Comparison of ENCODE assay signal across 8 mouse cellular contexts in the genomic region with DNA sequence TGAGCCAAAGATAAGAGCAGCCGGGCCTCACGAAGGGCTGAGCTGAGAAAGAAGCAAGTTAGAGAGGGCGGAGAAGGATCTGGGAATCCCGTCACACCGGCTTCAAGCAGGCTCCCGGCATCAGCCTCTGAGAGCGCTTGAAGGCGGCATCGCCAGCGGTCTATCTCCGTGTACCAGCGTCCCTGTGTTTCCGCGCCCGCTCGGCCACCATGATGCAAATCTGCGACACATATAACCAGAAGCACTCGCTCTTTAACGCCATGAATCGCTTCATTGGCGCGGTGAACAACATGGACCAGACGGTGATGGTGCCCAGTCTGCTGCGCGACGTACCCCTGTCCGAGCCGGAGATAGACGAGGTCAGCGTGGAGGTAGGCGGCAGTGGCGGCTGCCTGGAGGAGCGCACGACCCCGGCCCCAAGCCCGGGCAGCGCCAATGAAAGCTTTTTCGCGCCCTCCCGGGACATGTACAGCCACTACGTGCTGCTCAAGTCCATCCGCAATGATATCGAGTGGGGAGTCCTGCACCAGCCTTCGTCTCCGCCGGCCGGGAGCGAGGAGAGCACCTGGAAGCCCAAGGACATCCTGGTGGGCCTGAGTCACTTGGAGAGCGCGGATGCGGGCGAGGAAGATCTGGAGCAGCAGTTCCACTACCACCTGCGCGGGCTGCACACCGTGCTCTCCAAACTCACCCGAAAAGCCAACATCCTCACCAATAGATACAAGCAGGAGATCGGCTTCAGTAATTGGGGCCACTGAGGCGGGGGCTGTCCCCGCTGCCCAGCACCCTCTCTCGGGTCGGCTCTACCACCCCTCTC. TPM values are rescaled to one million over a fixed set of nuclear protein-coding genes. Genes with fewer than 3 reads are reported as not detected.
A peak's percentile ranks its signal among the peaks of the same experiment; 100 is the strongest.
DNase-seq lines count a peak whose midpoint lies in the region; ATAC-seq and TF ChIP-seq lines count a peak whose summit lies in the region.

No protein-coding gene starts in this region.

- WGBS in small intestine, adult 2 months: 14% methylated on average over 61 of the region's 61 CpGs

- H3K79me2 ChIP-seq in CH12.LX (replicated peaks; ENCODE audit: control insufficient read depth, extremely low read depth, insufficient read depth, poor library complexity, severe bottlenecking): peaks cover 8% of the 10 kb centered on the region; the same call in 1 of the 2 replicates

- 0 out of 2 replicates have a peak, but pooled peaks have one; percentile 6 for ATAC-seq in erythroblast, adult 5-6 weeks (replicated peaks; ENCODE audit: low FRiP score, poor library complexity, severe bottlenecking)
- ATAC-seq in inflammation-experienced regulatory T-cells, adult 6 months: no peak

- no peak for TF ChIP-seq CTCF in CH12.LX (conservative IDR thresholded peaks at IDR 0.05 in 1 of 2, IDR thresholded peaks at IDR 0.05 in 1 of 2; ENCODE audit: low read depth in 2 of 2, low read length in 2 of 2)
- no peak for TF ChIP-seq CTCF in small intestine, adult 2 months (IDR thresholded peaks at IDR 0.05; ENCODE audit: extremely low read depth, insufficient read length, insufficient replicate concordance, low read depth, low read length)

- intact Hi-C loops in heart, postnatal 25 days (cut with DNase I): loop anchor here (5.0 to 10.0 kb wide), 2 partner anchors 187 to 699 kb away; no protein-coding TSS in a partner anchor

- DNase-seq in CH12.LX (ENCODE audit: extremely low read depth): no peak
- peak; percentile 33 for DNase-seq in adrenal gland, postnatal 10 days
- peak; percentile 2 for DNase-seq in heart, postnatal 25 days (ENCODE audit: low spot score)
- peak; percentile 8 for DNase-seq in layer of hippocampus, adult 9-11 months
- peak; percentile 28 to 34 for DNase-seq in lung, postnatal 4 days

- H3K9me3 ChIP-seq in CH12.LX (replicated peaks; ENCODE audit: low read length): no peaks in the 10 kb centered on the region

- dilution Hi-C loops in CH12.LX (cut with MboI; ENCODE audit: extremely low pct_ligation_motif_present, extremely low pct_unique_long_range_greater_than_20kb, low sequenced_read_pairs): no loop called here

- H3K4me1 ChIP-seq in CH12.LX (ENCODE audit: control insufficient read depth in 1 of 2, insufficient read depth in 2 of 2): peaks cover 0 to 11% of the 10 kb centered on the region in 2 experiments; a peak in 1 of 4 replicates
- peaks cover 4% of the 10 kb centered on the region; the same call in 1 of the 2 replicates for H3K4me1 ChIP-seq in small intestine, adult 2 months (ENCODE audit: control insufficient read depth, insufficient read depth, insufficient read length, low read length)

- TF ChIP-seq RAD21 in CH12.LX (IDR thresholded peaks at IDR 0.05; ENCODE audit: low read depth, low read length): no peak

- H3K27me3 ChIP-seq in CH12.LX (replicated peaks): no peaks in the 10 kb centered on the region
- no peaks in the 10 kb centered on the region for H3K27me3 ChIP-seq in small intestine, adult 2 months (ENCODE audit: control insufficient read depth, insufficient read depth, low read length)

- TF ChIP-seq POLR2A in CH12.LX (IDR thresholded peaks at IDR 0.05; ENCODE audit: low read depth, low read length): no peak; the same call in 1 of the 2 replicates
- TF ChIP-seq POLR2A in small intestine, adult 2 months (IDR thresholded peaks at IDR 0.05; ENCODE audit: low read depth, low read length): no peak

- in situ Hi-C loops in CH12.LX (cut with MboI; ENCODE audit: low pct_ligation_motif_present, low pct_unique_long_range_greater_than_20kb, low sequenced_read_pairs): no loop called here

- peak overlapping the region; percentile 96 for H3K27ac ChIP-seq in CH12.LX (ENCODE audit: insufficient read depth, low read depth)
- H3K27ac ChIP-seq in small intestine, adult 2 months (ENCODE audit: insufficient read depth, low read depth, low read length): peak overlapping the region; percentile 91

- peak overlapping the region; percentile 54 to 98 (median 67) for H3K4me3 ChIP-seq in CH12.LX (replicated peaks in 1 of 3; ENCODE audit: low read depth in 2 of 3, low read length in 2 of 3, poor library complexity in 1 of 3)
- peak overlapping the region; percentile 96 for H3K4me3 ChIP-seq in small intestine, adult 2 months (ENCODE audit: low read depth, low read length)

- no peaks in the 10 kb centered on the region for H3K36me3 ChIP-seq in CH12.LX (replicated peaks in 1 of 2; ENCODE audit: control insufficient read depth in 1 of 2, insufficient read depth in 1 of 2, low read length in 1 of 2)
- H3K36me3 ChIP-seq in small intestine, adult 2 months (ENCODE audit: control insufficient read depth, insufficient read depth, low read length): no peaks in the 10 kb centered on the region

- peak overlapping the region; percentile 11 for H3K4me2 ChIP-seq in CH12.LX (ENCODE audit: insufficient read depth, low read depth, poor library complexity, severe bottlenecking)

- peak overlapping the region; percentile 92 for H3K9ac ChIP-seq in CH12.LX (ENCODE audit: insufficient read depth, low read depth)

- no peak for TF ChIP-seq EP300 in CH12.LX (IDR thresholded peaks at IDR 0.05; ENCODE audit: low read length)

TF ChIP-seq in CH12.LX, 34 proteins besides CTCF, POLR2A, EP300 and RAD21:
- TF ChIP-seq MAX (IDR thresholded peaks at IDR 0.05; ENCODE audit: low read length) (no peak), UBTF (IDR thresholded peaks at IDR 0.05; ENCODE audit: low read depth, low read length) (no peak), E2F4 (IDR thresholded peaks at IDR 0.05; ENCODE audit: insufficient replicate concordance, low read depth, low read length) (no peak), SIN3A (IDR thresholded peaks at IDR 0.05; ENCODE audit: low read length) (peak; percentile 11; the same call in 1 of the 2 replicates), MAFK (IDR thresholded peaks at IDR 0.05; ENCODE audit: insufficient replicate concordance, low read length) (no peak)

RNA-seq across cellular contexts. Expression of gene Mid1ip1, which starts 3.4 kb away (rescaled TPM):
- total RNA-seq in CH12.LX (2012; rRNA removed) (35.9 and 41.5 TPM in 2 replicates), CH12.LX (2014; rRNA removed) (39.6 and 51.2 TPM in 2 replicates)
- 35.2 and 37.1 TPM in 2 replicates for polyA plus RNA-seq in CH12.LX (2012; ENCODE audit: insufficient read length, low read depth)
- 10 to 100 TPM; 54.7 to 60.0 TPM for total RNA-seq in adrenal gland, postnatal 10 days (2021)
- 11.5 and 11.9 TPM in 2 replicates for total RNA-seq in erythroblast, adult 5-6 weeks (2015; ENCODE audit: low replicate concordance)
- 17.0 and 25.6 TPM in 2 replicates for total RNA-seq in erythroblast, adult 5-6 weeks (2017; ENCODE audit: low replicate concordance)
- 100 to 1,000 TPM in 1 of 2 experiments, 10 to 100 TPM in 1; 92.7 to 127 TPM for total RNA-seq in heart, postnatal 25 days (2021)
- 19.4 and 20.9 TPM in 2 replicates for polyA plus RNA-seq in small intestine, adult 2 months (2012; rRNA removed)
- polyA plus RNA-seq in inflammation-experienced regulatory T-cells, adult 6 months (2017; shearing (Covaris generic)): 10 to 100 TPM in 2 of 3 experiments, 1 to 10 TPM in 1; 8.6 to 15.8 (median 10.1) TPM
